Mouse (Mus musculus) kidney, embryonic 14.5 days (tissue): Measurements from ENCODE around the gene Grik5. TPM values are rescaled to one million over a fixed set of nuclear protein-coding genes. Genes with fewer than 3 reads are reported as not detected.

ENCODE experiments used
- ATAC-seq: fragments of 200-750 bp; cut with Nextera tagmentation; 2 replicates; pipeline ENCODE4 v1.8.0; 2017; ENCODE audit warnings: moderate number of reproducible peaks, mild to moderate bottlenecking, moderate TSS enrichment, moderate library complexity; ENCODE audit not compliant: low FRiP score, low TSS enrichment
- H3K27ac ChIP-seq: fragments of 300-500 bp; sonication (generic); 2 replicates; pipeline ENCODE4 v1.5.1; 2014; ENCODE audit warnings: low read depth, mild to moderate bottlenecking, low read length, moderate library complexity, mixed read lengths
- H3K27me3 ChIP-seq: fragments of 300-500 bp; sonication (generic); 2 replicates; pipeline ENCODE4 v1.6.1; 2014; ENCODE audit warnings: mild to moderate bottlenecking, low read length; ENCODE audit not compliant: control insufficient read depth, insufficient read depth
- H3K36me3 ChIP-seq: fragments of 300-500 bp; sonication (generic); 2 replicates; pipeline ENCODE4 v1.6.1; 2014; ENCODE audit warnings: low read length, mixed read lengths; ENCODE audit not compliant: control insufficient read depth, insufficient read depth
- H3K4me1 ChIP-seq: fragments of 300-500 bp; sonication (generic); 2 replicates; pipeline ENCODE4 v1.6.1; 2014; ENCODE audit warnings: low read length, mixed read lengths; ENCODE audit not compliant: control insufficient read depth, insufficient read depth
- H3K4me2 ChIP-seq: fragments of 300-500 bp; sonication (generic); replicated peaks from 2 replicates; pipeline ENCODE4 v1.6.1; 2014; ENCODE audit warnings: low read depth, mild to moderate bottlenecking, low read length
- H3K4me3 ChIP-seq: fragments of 300-500 bp; sonication (generic); 2 replicates; pipeline ENCODE4 v1.5.1; 2014; ENCODE audit warnings: mild to moderate bottlenecking, low read length
- H3K9ac ChIP-seq: fragments of 300-500 bp; sonication (generic); 2 replicates; pipeline ENCODE4 v1.6.1; 2014; ENCODE audit warnings: low read depth, mild to moderate bottlenecking, low read length, moderate library complexity
- H3K9me3 ChIP-seq: fragments of 300-500 bp; sonication (generic); 2 replicates; pipeline ENCODE4 v1.6.1; 2016; ENCODE audit warnings: low read length; ENCODE audit not compliant: control insufficient read depth
- WGBS: fragments of 180-500 bp; shearing (Covaris S2); extraction: QIAGEN DNeasy Blood & Tissue Kit; methylation state at CpG from one replicate; pipeline ENCODE4 v1.1.7; 2014; 5-methylcytosine and 5-hydroxymethylcytosine counted together
- polyA plus RNA-seq: library from polyadenylated mRNA; unstranded; fragments of >200 nt; fragmentation: Nextera tagmentation; extraction: Ambion mirVana; gene quantifications from 2 replicates; pipeline ENCODE4 v1.2.1, GENCODE M21; 2014

The Grik5 gene
- polyA plus RNA-seq, 1 experiment from 2014 or later, result 14.2 TPM

GRCm38 (mm10) chr7:25006171-25006570 lies 66.0 kb downstream of the Grik5 start:
- 0 out of 2 replicates have a peak, but pooled peaks have one; percentile 15 for ATAC-seq
- Histone ChIP-seq H3K4me1 (0 out of 2 replicates have a peak, but pooled peaks cover 7% of the 10 kb centered on the region), H3K27me3 (peaks cover 67% of the 10 kb centered on the region), H3K4me3 (no peak overlapping the region), H3K27ac (no peak overlapping the region), H3K9ac (no peak overlapping the region), H3K9me3 (no peaks in the 10 kb centered on the region), H3K4me2 (peak overlapping the region; percentile 41), H3K36me3 (no peaks in the 10 kb centered on the region)
- 68% methylated on average over 3 of the region's 3 CpGs for WGBS

- under 1% methylated on average over 49 of the region's 54 CpGs for WGBS
- H3K36me3 ChIP-seq, result no peaks in the 10 kb centered on the region
- H3K9me3 ChIP-seq, result no peaks in the 10 kb centered on the region
- H3K27ac ChIP-seq, result no peak within 1 kb of the TSS
- 0 out of 2 replicates have a peak, but pooled peaks cover 5% of the 10 kb centered on the region for H3K4me1 ChIP-seq
- H3K4me3 ChIP-seq, result peak within 1 kb of the TSS; percentile 30
- peaks cover 61% of the 10 kb centered on the region for H3K27me3 ChIP-seq
- peak within 1 kb of the TSS; percentile 41 for H3K4me2 ChIP-seq
- ATAC-seq, result peak; percentile 65; the same call in 1 of the 2 replicates
- no peak within 1 kb of the TSS; the same call in 1 of the 2 replicates for H3K9ac ChIP-seq
These were observed 66.6 kb downstream of the Grik5 start, which contains the start of gene Atp1a3 for GRCm38 (mm10) chr7:25005421-25006065. Gene Atp1a3 (minus strand): TSS chr7:25005958.

GRCm38 (mm10) chr7:25004806-25005205 lies 67.3 kb downstream of the Grik5 start:
- Histone ChIP-seq H3K9me3 (no peaks in the 10 kb centered on the region), H3K36me3 (no peaks in the 10 kb centered on the region), H3K27me3 (peaks cover 53% of the 10 kb centered on the region), H3K9ac (no peak overlapping the region), H3K4me3 (no peak overlapping the region), H3K4me1 (no peaks in the 10 kb centered on the region), H3K27ac (no peak overlapping the region), H3K4me2 (no peak overlapping the region)
- no peak for ATAC-seq
- 33% methylated on average over 9 of the region's 9 CpGs for WGBS

- H3K4me1 ChIP-seq, result no peaks in the 10 kb centered on the region
- H3K9ac ChIP-seq, result no peak overlapping the region
- H3K27ac ChIP-seq, result no peak overlapping the region
- H3K4me2 ChIP-seq, result no peak overlapping the region
- no peak for ATAC-seq
- H3K9me3 ChIP-seq, result no peaks in the 10 kb centered on the region
- no peaks in the 10 kb centered on the region for H3K36me3 ChIP-seq
- H3K4me3 ChIP-seq, result no peak overlapping the region
- WGBS, result 89% methylated on average over 7 of the region's 8 CpGs
- peaks cover 44% of the 10 kb centered on the region for H3K27me3 ChIP-seq
These were observed 68.2 kb downstream of the Grik5 start for GRCm38 (mm10) chr7:25003820-25004388.

- ATAC-seq, result no peak
- no peak overlapping the region for H3K4me3 ChIP-seq
- H3K4me1 ChIP-seq, result no peaks in the 10 kb centered on the region
- H3K9me3 ChIP-seq, result no peaks in the 10 kb centered on the region
- no peak overlapping the region for H3K9ac ChIP-seq
- no peaks in the 10 kb centered on the region for H3K36me3 ChIP-seq
- WGBS, result 40% methylated on average over 11 of the region's 11 CpGs
- no peak overlapping the region for H3K4me2 ChIP-seq
- H3K27me3 ChIP-seq, result peaks cover 38% of the 10 kb centered on the region
- no peak overlapping the region for H3K27ac ChIP-seq
These were observed 68.9 kb downstream of the Grik5 start for GRCm38 (mm10) chr7:25003291-25003690.

- no peak overlapping the region for H3K4me3 ChIP-seq
- 69% methylated on average over 12 of the region's 12 CpGs for WGBS
- no peaks in the 10 kb centered on the region for H3K9me3 ChIP-seq
These were observed 71.4 kb downstream of the Grik5 start for GRCm38 (mm10) chr7:25000711-25001110.

GRCm38 (mm10) chr7:25000211-25000610 lies 71.9 kb downstream of the Grik5 start:
- 65% methylated on average over 7 of the region's 7 CpGs for WGBS
- no peaks in the 10 kb centered on the region for H3K4me1 ChIP-seq
- no peak overlapping the region for H3K27ac ChIP-seq
- H3K9ac ChIP-seq, result no peak overlapping the region
- H3K9me3 ChIP-seq, result no peaks in the 10 kb centered on the region
- no peaks in the 10 kb centered on the region for H3K36me3 ChIP-seq
- H3K4me2 ChIP-seq, result no peak overlapping the region
- ATAC-seq, result no peak
- H3K4me3 ChIP-seq, result no peak overlapping the region
- H3K27me3 ChIP-seq, result peaks cover 7% of the 10 kb centered on the region

More at GRCm38 (mm10) chr7:25000711-25001110, 71.4 kb downstream of the Grik5 start:
- Histone ChIP-seq H3K36me3 (no peaks in the 10 kb centered on the region), H3K27me3 (peaks cover 12% of the 10 kb centered on the region), H3K4me1 (no peaks in the 10 kb centered on the region), H3K9ac (no peak overlapping the region), H3K27ac (no peak overlapping the region), H3K4me2 (no peak overlapping the region)
- no peak for ATAC-seq

GRCm38 (mm10) chr7:24993081-24993480 lies 79.1 kb downstream of the Grik5 start:
- Histone ChIP-seq H3K27ac (no peak overlapping the region), H3K9me3 (no peaks in the 10 kb centered on the region), H3K4me2 (no peak overlapping the region), H3K4me1 (no peaks in the 10 kb centered on the region), H3K4me3 (no peak overlapping the region), H3K9ac (no peak overlapping the region), H3K36me3 (no peaks in the 10 kb centered on the region), H3K27me3 (no peaks in the 10 kb centered on the region)
- 75% methylated on average over 6 of the region's 6 CpGs for WGBS
- no peak for ATAC-seq

- no peak overlapping the region for H3K9ac ChIP-seq
- WGBS, result 85% methylated on average over 8 of the region's 8 CpGs
- no peak overlapping the region for H3K4me2 ChIP-seq
- H3K27me3 ChIP-seq, result no peaks in the 10 kb centered on the region
- H3K4me3 ChIP-seq, result no peak overlapping the region
- H3K27ac ChIP-seq, result no peak overlapping the region
- H3K36me3 ChIP-seq, result no peaks in the 10 kb centered on the region
- H3K9me3 ChIP-seq, result no peaks in the 10 kb centered on the region
- H3K4me1 ChIP-seq, result no peaks in the 10 kb centered on the region
- ATAC-seq, result no peak
These were observed 81.7 kb downstream of the Grik5 start for GRCm38 (mm10) chr7:24990478-24990877.
